Mouse (Mus musculus) heart, embryonic 14.5 days (tissue): ENCODE data around the gene Eml3. TPM values are rescaled to one million over a fixed set of nuclear protein-coding genes. Genes with fewer than 3 reads are reported as not detected.
"Not testable (repeated sequence)": the region's sequence is repeated elsewhere in the genome, so short reads cannot be mapped to it uniquely, and the experiment has no call there.

ENCODE experiments used
- ATAC-seq: fragments of 200-750 bp; cut with Nextera tagmentation; 2 replicates; pipeline ENCODE4 v1.8.0; 2017; ENCODE audit warnings: low read depth, moderate TSS enrichment; ENCODE audit not compliant: insufficient number of reproducible peaks, insufficient read depth, low FRiP score
- H3K27ac ChIP-seq, 2 experiments: fragments of 200-500 bp in 1 of 2; fragments of 300-500 bp in 1 of 2; sonication (generic) in 1 of 2; replicated peaks in 1 of 2; 2 replicates each; pipeline ENCODE4 v1.5.1; 2012 to 2014; ENCODE audit warnings: low read depth in 2 of 2, low read length in 2 of 2, control low read depth in 1 of 2, mild to moderate bottlenecking in 1 of 2, mixed read lengths in 1 of 2; ENCODE audit not compliant: control insufficient read depth in 1 of 2, insufficient read depth in 1 of 2
- H3K27me3 ChIP-seq: fragments of 300-500 bp; sonication (generic); 2 replicates; pipeline ENCODE4 v1.6.1; 2014; ENCODE audit warnings: mild to moderate bottlenecking, low read length, control low read depth; ENCODE audit not compliant: control insufficient read depth, insufficient read depth
- H3K36me3 ChIP-seq: fragments of 300-500 bp; sonication (generic); 2 replicates; pipeline ENCODE4 v1.6.1; 2014; ENCODE audit warnings: mild to moderate bottlenecking, control low read depth, low read length, mixed read lengths; ENCODE audit not compliant: control insufficient read depth, insufficient read depth
- H3K4me1 ChIP-seq, 2 experiments: fragments of 200-500 bp in 1 of 2; fragments of 300-500 bp in 1 of 2; sonication (generic) in 1 of 2; 2 replicates each; pipeline ENCODE4 v1.6.1; 2012 to 2014; ENCODE audit warnings: low read length in 2 of 2, control low read depth in 1 of 2, mixed read lengths in 1 of 2; ENCODE audit not compliant: control insufficient read depth in 2 of 2, insufficient read depth in 2 of 2
- H3K4me2 ChIP-seq: fragments of 300-500 bp; sonication (generic); 2 replicates; pipeline ENCODE4 v1.6.1; 2014; ENCODE audit warnings: mild to moderate bottlenecking, low read length
- H3K4me3 ChIP-seq, 2 experiments: fragments of 200-500 bp in 1 of 2; fragments of 300-500 bp in 1 of 2; sonication (generic) in 1 of 2; 2 replicates each; pipeline ENCODE4 v1.5.1; 2012 to 2014; ENCODE audit warnings: low read length in 2 of 2, mild to moderate bottlenecking in 2 of 2, control low read depth in 1 of 2, low read depth in 1 of 2, moderate library complexity in 1 of 2; ENCODE audit not compliant: control insufficient read depth in 1 of 2, insufficient read depth in 1 of 2
- H3K9ac ChIP-seq: fragments of 300-500 bp; sonication (generic); 2 replicates; pipeline ENCODE4 v1.6.1; 2014; ENCODE audit warnings: mild to moderate bottlenecking, low read length
- H3K9me3 ChIP-seq: fragments of 300-500 bp; sonication (generic); 2 replicates; pipeline ENCODE4 v1.6.1; 2016; ENCODE audit warnings: low read length, control low read depth; ENCODE audit not compliant: control insufficient read depth
- WGBS: fragments of 180-500 bp; shearing (Covaris S2); extraction: QIAGEN DNeasy Blood & Tissue Kit; methylation state at CpG from one replicate; pipeline ENCODE4 v1.1.7; 2014; 5-methylcytosine and 5-hydroxymethylcytosine counted together
- polyA plus RNA-seq: library from polyadenylated mRNA; unstranded; fragments of >200 nt; fragmentation: Nextera tagmentation; extraction: Ambion mirVana; gene quantifications from 2 replicates; pipeline ENCODE4 v1.2.1, GENCODE M21; 2014

The Eml3 gene
- polyA plus RNA-seq, 1 experiment from 2014 or later = 9.0 TPM

DNA sequence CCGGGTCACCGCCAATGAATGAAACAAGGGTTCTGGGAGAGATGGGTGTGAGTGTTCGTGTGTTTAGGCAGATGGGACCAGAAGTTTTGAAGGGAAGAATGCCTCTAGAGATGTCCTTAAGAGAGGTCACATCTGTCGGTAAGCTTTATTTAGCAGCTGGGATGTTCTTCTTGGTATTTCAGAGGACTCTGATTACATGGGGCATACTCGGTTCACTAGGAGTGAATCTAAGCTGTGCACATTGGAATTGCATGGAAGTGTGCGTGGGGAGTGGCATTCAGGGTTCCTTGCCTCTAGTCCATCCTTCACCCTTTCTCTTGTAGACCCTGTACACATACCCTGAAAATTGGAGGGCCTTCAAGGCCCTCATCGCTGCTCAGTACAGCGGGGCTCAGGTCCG lies 38.5 kb downstream of the Eml3 start:
- Histone ChIP-seq H3K27ac (peak overlapping the region; percentile 70 to 76), H3K4me3 (peak overlapping the region; percentile 77 to 80), H3K4me2 (peak overlapping the region; percentile 84), H3K27me3 (no peaks in the 10 kb centered on the region), H3K9me3 (no peaks in the 10 kb centered on the region), H3K36me3 (peaks cover 80% of the 10 kb centered on the region), H3K9ac (peak overlapping the region; percentile 95), H3K4me1 (peaks cover 6 to 14% of the 10 kb centered on the region in 2 experiments)
- no peak for ATAC-seq
- WGBS = under 1% methylated on average over 7 of the region's 9 CpGs

DNA sequence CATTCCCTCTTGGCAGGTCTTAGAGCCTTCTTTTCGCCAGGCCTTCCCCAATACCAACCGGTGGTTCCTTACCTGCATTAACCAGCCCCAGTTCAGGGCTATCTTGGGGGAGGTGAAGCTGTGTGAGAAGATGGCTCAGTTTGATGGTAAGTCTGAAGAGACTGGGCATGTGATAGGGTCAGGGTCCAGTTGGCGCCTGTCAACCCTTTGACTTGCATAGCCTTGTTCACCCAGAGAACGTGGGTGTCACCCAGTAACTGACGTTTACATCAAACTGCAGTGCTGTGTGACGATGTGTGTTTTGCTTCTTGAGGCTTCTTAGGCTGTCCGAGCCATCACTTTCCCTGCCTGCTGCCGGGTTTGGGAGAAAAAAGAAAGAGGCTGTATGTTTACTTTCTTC lies 43.1 kb downstream of the Eml3 start:
- H3K27me3 ChIP-seq, H3K27ac ChIP-seq, H3K9me3 ChIP-seq, ATAC-seq, H3K4me3 ChIP-seq, H3K9ac ChIP-seq, H3K4me2 ChIP-seq: not testable (repeated sequence)
- Histone ChIP-seq H3K4me1 (peaks cover 0 to 14% of the 10 kb centered on the region in 2 experiments; a peak in 3 of 4 replicates), H3K36me3 (peaks cover 92% of the 10 kb centered on the region)
- WGBS = 83% methylated on average over 8 of the region's 8 CpGs

DNA sequence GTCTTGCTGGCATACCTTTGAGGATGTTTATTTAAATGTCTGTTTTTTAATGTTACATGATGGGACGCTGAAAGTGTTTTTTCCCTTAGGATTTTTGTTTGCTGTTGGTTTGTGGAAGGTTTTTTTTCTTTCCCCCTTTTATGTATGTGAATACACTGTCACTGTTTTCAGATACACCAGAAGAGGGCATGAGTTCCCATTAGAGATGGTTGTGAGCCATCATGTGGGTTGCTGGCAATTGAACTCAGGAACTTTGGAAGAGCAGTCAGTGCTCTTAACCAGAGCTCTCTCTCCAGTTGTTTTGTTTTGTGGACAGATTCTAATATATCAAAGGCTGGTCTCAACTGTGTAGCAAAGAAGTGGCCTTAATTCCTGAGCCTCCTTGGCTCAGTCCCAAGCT lies 45.3 kb downstream of the Eml3 start:
- Histone ChIP-seq H3K4me2 (no peak overlapping the region), H3K27me3 (no peaks in the 10 kb centered on the region), H3K27ac (no peak overlapping the region), H3K9ac (no peak overlapping the region), H3K4me1 (0 out of 4 replicates have a peak, but pooled peaks cover 0 to 4% of the 10 kb centered on the region in 2 experiments), H3K4me3 (no peak overlapping the region), H3K36me3 (peaks cover 100% of the 10 kb centered on the region), H3K9me3 (no peaks in the 10 kb centered on the region)
- no peak for ATAC-seq
- WGBS = 97% methylated on average over 1 of the region's 1 CpGs

DNA sequence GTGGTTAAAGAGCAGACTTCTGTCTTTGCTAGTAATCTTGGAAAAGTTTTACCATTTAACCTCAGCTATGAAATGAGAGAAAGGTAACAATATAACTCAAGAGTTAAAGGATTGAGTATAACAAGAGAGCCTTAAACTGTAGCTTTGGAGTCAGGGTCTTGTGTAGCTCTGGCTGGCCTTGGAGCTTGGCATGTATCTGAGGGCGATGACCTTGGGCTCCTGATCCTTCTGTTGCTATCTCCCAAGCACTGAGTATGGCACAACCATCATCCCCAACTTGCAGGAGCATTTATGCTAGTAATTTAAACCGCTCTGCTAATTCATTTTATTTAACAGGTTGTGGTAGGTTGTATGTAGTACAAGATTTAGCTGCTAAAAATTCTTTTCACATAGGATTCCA lies 46.1 kb downstream of the Eml3 start:
- H3K36me3 ChIP-seq = peaks cover 100% of the 10 kb centered on the region
- no peak overlapping the region for H3K4me2 ChIP-seq
- H3K27ac ChIP-seq = no peak overlapping the region; a peak in 1 of 4 replicates
- H3K4me1 ChIP-seq = peaks cover 0 to 4% of the 10 kb centered on the region in 2 experiments; a peak in 1 of 4 replicates
- no peaks in the 10 kb centered on the region for H3K9me3 ChIP-seq
- no peak overlapping the region for H3K4me3 ChIP-seq
- 0 out of 2 replicates have a peak overlapping the region, but pooled peaks have one; percentile 16 for H3K9ac ChIP-seq
- H3K27me3 ChIP-seq = no peaks in the 10 kb centered on the region
- no peak for ATAC-seq
- WGBS = 89% methylated on average over 2 of the region's 2 CpGs

DNA sequence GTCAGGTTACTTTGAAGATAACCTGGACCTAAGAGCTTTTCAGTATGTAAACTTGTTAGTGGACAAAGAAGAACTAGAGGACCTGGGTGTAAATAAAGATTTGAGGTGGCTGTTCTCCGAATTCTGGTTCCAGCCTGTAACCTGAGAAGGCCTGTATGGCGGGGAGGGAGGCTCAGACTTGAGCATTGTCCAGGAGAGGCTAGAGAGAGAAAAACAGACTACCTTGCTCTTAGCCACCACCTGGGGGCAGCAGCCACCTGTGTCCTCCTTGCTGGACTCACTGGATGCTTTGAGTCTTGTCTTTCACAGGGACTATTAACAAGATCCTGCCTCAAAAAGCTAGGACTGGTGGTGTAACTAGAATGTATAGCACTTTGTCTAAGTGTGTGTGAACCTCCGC lies 47.2 kb downstream of the Eml3 start:
- 0 out of 4 replicates have a peak overlapping the region, but pooled peaks of 1 of the 2 experiments have one; percentile 4 for H3K27ac ChIP-seq

DNA sequence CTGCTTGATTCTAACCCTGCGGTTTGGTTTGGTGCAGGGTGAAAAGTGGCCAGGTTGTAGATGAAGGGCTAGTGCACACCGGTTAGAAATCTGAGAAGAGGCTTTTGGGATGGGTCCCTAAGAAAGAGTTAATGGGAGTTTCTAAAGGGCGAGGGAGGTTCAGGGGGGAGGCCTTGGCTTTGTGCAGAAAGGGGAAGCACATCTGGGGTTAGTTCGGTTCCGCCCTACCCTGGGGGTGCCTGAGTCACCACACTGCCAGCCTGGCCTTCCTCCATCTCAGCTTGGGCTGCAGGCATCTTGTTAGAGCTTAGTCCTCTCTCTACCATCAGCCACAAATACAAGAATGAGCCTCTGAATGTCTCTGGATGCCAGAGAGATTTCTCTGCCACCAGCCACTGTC lies 51.4 kb downstream of the Eml3 start:
- Histone ChIP-seq H3K36me3 (peaks cover 53% of the 10 kb centered on the region), H3K9me3 (no peaks in the 10 kb centered on the region), H3K27ac (no peak overlapping the region), H3K4me1 (peaks cover 28 to 49% of the 10 kb centered on the region in 2 experiments), H3K27me3 (no peaks in the 10 kb centered on the region), H3K9ac (no peak overlapping the region), H3K4me2 (no peak overlapping the region), H3K4me3 (no peak overlapping the region)
- 54% methylated on average over 5 of the region's 5 CpGs for WGBS
- ATAC-seq = no peak

More for the DNA sequence above, 47.2 kb downstream of the Eml3 start:
- 36% methylated on average over 3 of the region's 3 CpGs for WGBS
- no peaks in the 10 kb centered on the region for H3K27me3 ChIP-seq
- no peak overlapping the region for H3K4me3 ChIP-seq
- peaks cover 1 to 7% of the 10 kb centered on the region in 2 experiments; a peak in 3 of 4 replicates for H3K4me1 ChIP-seq
- ATAC-seq = no peak
- peaks cover 95% of the 10 kb centered on the region for H3K36me3 ChIP-seq
- H3K4me2 ChIP-seq = no peak overlapping the region
- H3K9ac ChIP-seq = no peak overlapping the region
- no peaks in the 10 kb centered on the region for H3K9me3 ChIP-seq

DNA sequence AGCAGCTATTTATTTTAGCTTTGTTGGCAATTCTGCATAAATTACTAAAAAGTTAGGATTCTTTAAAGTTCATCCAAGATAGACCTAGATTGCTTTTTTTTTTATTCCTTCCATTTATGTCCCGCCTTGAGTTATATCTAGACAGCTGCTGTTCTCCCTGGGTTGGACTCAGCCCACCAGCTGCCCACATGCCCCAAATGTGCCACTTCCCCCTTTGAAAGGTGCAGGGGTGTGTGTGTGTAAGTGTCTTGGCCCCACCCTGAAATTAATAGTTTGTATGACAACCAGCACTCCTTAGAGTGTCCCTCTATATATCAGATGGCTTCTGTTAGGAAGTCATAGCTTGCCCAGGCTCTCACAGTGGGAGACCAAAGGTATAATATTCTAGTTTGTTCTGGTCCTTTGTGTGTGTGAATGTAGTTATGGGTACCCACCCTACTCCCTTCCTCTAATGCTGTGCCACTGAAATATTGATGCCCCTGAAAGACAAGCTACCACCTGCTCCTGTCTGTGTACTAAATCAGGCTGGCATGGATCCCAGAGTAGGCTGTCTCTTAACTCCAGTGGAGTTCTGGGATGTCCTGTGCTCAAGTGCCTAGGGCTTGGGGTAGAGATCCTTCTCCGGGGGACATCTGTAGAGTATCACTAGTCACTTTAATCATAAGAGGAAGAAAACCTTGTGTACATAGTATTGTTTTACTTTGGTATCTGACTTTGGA lies 52.3 kb downstream of the Eml3 start:
- 0 out of 4 replicates have a peak overlapping the region, but pooled peaks of 1 of the 2 experiments have one; percentile 7 for H3K27ac ChIP-seq
- ATAC-seq = no peak
- 42% methylated on average over 2 of the region's 2 CpGs for WGBS

More for the DNA sequence above, 52.3 kb downstream of the Eml3 start:
- H3K27me3 ChIP-seq = no peaks in the 10 kb centered on the region
- H3K4me1 ChIP-seq = peaks cover 31 to 49% of the 10 kb centered on the region in 2 experiments
- no peak overlapping the region for H3K4me2 ChIP-seq
- no peaks in the 10 kb centered on the region for H3K9me3 ChIP-seq
- no peak overlapping the region for H3K4me3 ChIP-seq
- H3K36me3 ChIP-seq = peaks cover 45% of the 10 kb centered on the region
- H3K9ac ChIP-seq = no peak overlapping the region
